Mouse (Mus musculus) hindbrain, embryonic 16.5 days (tissue): Measurements from ENCODE around the gene H2-M10.2. TPM values are rescaled to one million over a fixed set of nuclear protein-coding genes. Genes with fewer than 3 reads are reported as not detected.
"Not testable (repeated sequence)": the region's sequence is repeated elsewhere in the genome, so short reads cannot be mapped to it uniquely, and the experiment has no call there.

Experiments
- ATAC-seq: fragments of 200-750 bp; cut with Nextera tagmentation; 2 replicates; pipeline ENCODE4 v1.8.0; 2017; ENCODE audit warnings: moderate TSS enrichment, moderate library complexity
- H3K27ac ChIP-seq: fragments of 300-500 bp; sonication (generic); 2 replicates; pipeline ENCODE4 v1.5.1; 2014; ENCODE audit warnings: low read depth, mild to moderate bottlenecking, control low read depth, low read length, moderate library complexity
- H3K27me3 ChIP-seq: fragments of 300-500 bp; sonication (generic); replicated peaks from 2 replicates; pipeline ENCODE4 v1.6.1; 2014; ENCODE audit warnings: low read length; ENCODE audit not compliant: control insufficient read depth, insufficient read depth
- H3K36me3 ChIP-seq: fragments of 300-500 bp; sonication (generic); 2 replicates; pipeline ENCODE4 v1.6.1; 2014; ENCODE audit warnings: mild to moderate bottlenecking, low read length, moderate library complexity, mixed read lengths; ENCODE audit not compliant: control insufficient read depth, insufficient read depth
- H3K4me1 ChIP-seq: fragments of 300-500 bp; sonication (generic); 2 replicates; pipeline ENCODE4 v1.6.1; 2014; ENCODE audit warnings: low read depth, low read length; ENCODE audit not compliant: control insufficient read depth, insufficient read depth
- H3K4me2 ChIP-seq: fragments of 300-500 bp; sonication (generic); 2 replicates; pipeline ENCODE4 v1.6.1; 2014; ENCODE audit warnings: mild to moderate bottlenecking, low read length, control low read depth, moderate library complexity
- H3K4me3 ChIP-seq: fragments of 300-500 bp; sonication (generic); 2 replicates; pipeline ENCODE4 v1.5.1; 2014; ENCODE audit warnings: mild to moderate bottlenecking, low read length, control low read depth, moderate library complexity
- H3K9ac ChIP-seq: fragments of 300-500 bp; sonication (generic); 2 replicates; pipeline ENCODE4 v1.6.1; 2014; ENCODE audit warnings: low read depth, mild to moderate bottlenecking, control low read depth, low read length, moderate library complexity
- H3K9me3 ChIP-seq: fragments of 300-500 bp; sonication (generic); 2 replicates; pipeline ENCODE4 v1.6.1; 2014; ENCODE audit warnings: mild to moderate bottlenecking, low read length, moderate library complexity; ENCODE audit not compliant: control insufficient read depth
- WGBS: fragments of 180-500 bp; shearing (Covaris S2); extraction: QIAGEN DNeasy Blood & Tissue Kit; methylation state at CpG from one replicate; pipeline ENCODE4 v1.1.7; 2014; 5-methylcytosine and 5-hydroxymethylcytosine counted together
- polyA plus RNA-seq: library from polyadenylated mRNA; unstranded; fragments of >200 nt; fragmentation: Nextera tagmentation; extraction: Ambion mirVana; gene quantifications from 2 replicates; pipeline ENCODE4 v1.2.1, GENCODE M21; 2015

The H2-M10.2 gene
- polyA plus RNA-seq, 1 experiment from 2014 or later: 0.19 TPM

GRCm38 (mm10) chr17:36235300-36235699 lies 51.0 kb downstream of the H2-M10.2 start:
- not testable (repeated sequence) for H3K4me2 ChIP-seq, H3K27ac ChIP-seq, H3K4me3 ChIP-seq, ATAC-seq, H3K36me3 ChIP-seq, H3K9me3 ChIP-seq, H3K9ac ChIP-seq, H3K4me1 ChIP-seq
- peaks cover 13% of the 10 kb centered on the region for H3K27me3 ChIP-seq
- WGBS: 37% methylated on average over 8 of the region's 9 CpGs

Other genes with a start within 250 kb of the H2-M10.2 start
- 8.2 and 9.2 TPM in 2 replicates for gene H2-T22, start 243.7 kb downstream of the H2-M10.2 start, polyA plus RNA-seq
- not detected in 2 replicates for gene Gm6034, start 243.5 kb downstream of the H2-M10.2 start, polyA plus RNA-seq
- not detected in 2 replicates for gene Gm11127, start 228.1 kb downstream of the H2-M10.2 start, polyA plus RNA-seq
- not detected in 2 replicates for gene Gm19684, start 164.8 kb downstream of the H2-M10.2 start, polyA plus RNA-seq
- not detected in 2 replicates for gene Gm7030, start 157.1 kb downstream of the H2-M10.2 start, polyA plus RNA-seq
- gene Gm8909, start 118.0 kb downstream of the H2-M10.2 start, polyA plus RNA-seq: not detected in 2 replicates
- gene H2-T3, start 96.2 kb downstream of the H2-M10.2 start, polyA plus RNA-seq: not detected in 2 replicates
- 117 and 131 TPM in 2 replicates for gene Rpp21, start 28.4 kb downstream of the H2-M10.2 start, polyA plus RNA-seq
- gene Trim39, start 14.2 kb downstream of the H2-M10.2 start, polyA plus RNA-seq: 22.1 and 25.4 TPM in 2 replicates
- gene H2-M10.1, start 39.7 kb upstream of the H2-M10.2 start, polyA plus RNA-seq: not detected in 2 replicates
- gene H2-M10.3, start 81.9 kb upstream of the H2-M10.2 start, polyA plus RNA-seq: not detected in 2 replicates
- not detected in 2 replicates for gene H2-M10.4, start 175.8 kb upstream of the H2-M10.2 start, polyA plus RNA-seq